Mouse (Mus musculus): ENCODE measurements around the gene E130218I03Rik. TPM values are rescaled to one million over a fixed set of nuclear protein-coding genes. Genes with fewer than 3 reads are reported as not detected.

The E130218I03Rik gene
- polyA plus RNA-seq, 1 experiment, result not detected

DNA sequence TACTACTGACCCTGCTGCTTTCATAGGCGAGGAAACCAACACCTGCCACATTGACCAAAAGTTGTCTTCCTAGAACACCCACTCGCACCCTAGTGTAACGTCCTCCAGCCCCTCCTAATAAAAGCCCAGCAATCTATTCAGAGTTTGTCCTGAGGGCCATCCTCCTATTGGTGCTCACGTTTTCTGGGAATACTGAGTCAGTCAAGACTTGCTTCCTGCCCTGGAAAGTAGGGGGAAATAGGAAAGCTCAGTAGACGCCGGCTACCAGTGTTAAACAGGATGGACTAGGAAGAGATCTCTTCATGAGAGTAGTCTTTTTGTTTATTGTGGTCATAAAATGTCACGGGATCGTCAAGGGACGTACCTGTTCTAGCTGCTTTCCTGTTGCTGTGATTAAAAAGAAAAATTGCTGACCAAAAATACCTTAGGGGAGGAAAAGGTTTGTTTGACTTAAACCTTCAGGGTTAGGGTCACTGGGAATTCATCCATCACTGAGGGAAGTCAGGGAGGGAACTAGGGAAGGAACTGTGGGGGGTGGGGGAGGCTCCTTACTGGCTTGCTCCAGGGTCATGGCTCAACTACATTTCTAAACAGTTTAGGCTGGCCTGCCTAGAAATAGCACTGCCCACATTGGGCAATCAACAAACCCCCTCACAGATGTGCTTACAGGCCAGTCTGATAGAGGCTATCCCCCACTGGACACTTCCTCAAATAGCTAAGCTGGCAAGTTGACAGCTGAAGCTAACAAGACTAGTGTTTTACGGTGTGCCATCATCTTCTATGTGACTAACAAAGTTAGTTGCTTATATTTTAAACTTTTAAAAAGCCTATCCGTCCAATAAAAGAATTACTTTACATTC lies 45.2 kb downstream of the E130218I03Rik start:
- H3K27ac ChIP-seq (ENCODE audit: insufficient read depth, low read depth, low read length), result peak overlapping the region; percentile 92; the same call in 1 of the 2 replicates
- peak; percentile 31 for DNase-seq

DNA sequence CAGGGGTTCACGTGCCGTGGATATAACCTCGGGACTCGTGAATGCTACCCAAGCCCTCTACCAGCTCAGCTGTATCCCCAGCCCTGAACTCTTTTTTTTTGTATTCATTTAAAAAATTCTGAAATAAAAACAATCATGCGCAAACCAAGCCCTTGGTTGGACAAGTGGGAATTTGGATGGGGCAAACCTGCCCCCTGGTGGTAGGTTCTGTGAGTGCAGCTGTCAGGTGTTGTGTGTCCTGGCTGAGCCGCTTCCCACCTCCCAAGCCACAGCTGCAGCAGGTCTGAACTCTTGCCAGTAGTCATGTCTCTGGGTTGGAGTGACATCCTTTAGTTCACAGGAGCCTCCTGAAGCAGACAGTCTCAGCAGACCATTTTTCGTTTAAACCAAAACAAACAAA lies 48.6 kb downstream of the E130218I03Rik start:
- Histone ChIP-seq H3K4me3 (ENCODE audit: insufficient read depth, low read depth, low read length) (no peak overlapping the region), H3K27ac (ENCODE audit: insufficient read depth, low read depth, low read length) (no peak overlapping the region), H3K4me1 (ENCODE audit: control insufficient read depth, insufficient read depth, low read length) (peaks cover 6% of the 10 kb centered on the region; the same call in 1 of the 2 replicates), H3K27me3 (replicated peaks; ENCODE audit: control insufficient read depth, insufficient read depth, low read length) (no peaks in the 10 kb centered on the region), H3K36me3 (ENCODE audit: control insufficient read depth, insufficient read depth, low read length) (no peaks in the 10 kb centered on the region)
- peak; percentile 74 for DNase-seq
- 23% methylated on average over 7 of the region's 7 CpGs for WGBS
- TF ChIP-seq POLR2A (IDR thresholded peaks at IDR 0.05; ENCODE audit: low read depth, low read length) (no peak), CTCF (conservative IDR thresholded peaks at IDR 0.05; ENCODE audit: insufficient read depth, insufficient read length, low read depth, low read length) (peak; percentile 93)

More for the DNA sequence above, 45.2 kb downstream of the E130218I03Rik start:
- no peak overlapping the region; the same call in 1 of the 2 replicates for H3K4me3 ChIP-seq (ENCODE audit: insufficient read depth, low read depth, low read length)
- peaks cover 6% of the 10 kb centered on the region; the same call in 1 of the 2 replicates for H3K4me1 ChIP-seq (ENCODE audit: control insufficient read depth, insufficient read depth, low read length)
- WGBS, result 27% methylated on average over 11 of the region's 11 CpGs
- TF ChIP-seq POLR2A (IDR thresholded peaks at IDR 0.05; ENCODE audit: low read depth, low read length) (no peak), CTCF (conservative IDR thresholded peaks at IDR 0.05; ENCODE audit: insufficient read depth, insufficient read length, low read depth, low read length) (no peak)
- H3K36me3 ChIP-seq (ENCODE audit: control insufficient read depth, insufficient read depth, low read length), result no peaks in the 10 kb centered on the region
- no peaks in the 10 kb centered on the region for H3K27me3 ChIP-seq (replicated peaks; ENCODE audit: control insufficient read depth, insufficient read depth, low read length)

DNA sequence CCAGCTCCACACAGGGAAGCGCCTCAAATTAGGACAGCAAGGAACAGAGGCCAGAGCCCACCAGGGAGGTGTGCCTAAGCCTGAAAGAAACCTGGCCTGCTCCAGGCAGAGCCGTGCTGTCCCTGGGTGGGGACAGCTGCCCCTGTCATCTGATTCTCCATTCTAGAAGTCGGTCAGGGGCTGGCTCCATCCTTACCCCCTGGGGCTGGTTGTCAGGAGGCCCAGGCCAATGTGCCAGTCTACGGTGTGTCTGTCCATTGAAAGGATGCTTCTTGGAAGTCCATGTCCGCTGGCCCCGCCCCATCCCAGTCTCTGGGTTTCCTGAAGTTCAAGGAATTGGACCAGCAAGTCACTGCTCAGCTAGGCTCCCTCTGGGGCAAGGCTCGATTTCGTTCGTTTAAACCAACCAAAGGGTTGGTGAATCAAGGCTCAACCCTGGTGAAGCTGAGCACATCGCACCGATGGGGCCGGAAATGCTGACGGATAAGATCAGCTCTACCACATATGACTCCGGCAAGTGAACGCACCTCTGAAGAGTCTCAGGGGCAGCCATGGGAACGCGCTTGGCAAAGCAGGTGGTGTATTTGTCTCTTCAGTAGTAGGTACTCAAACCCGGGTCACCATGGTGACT lies 49.7 kb downstream of the E130218I03Rik start:
- no peak overlapping the region for H3K27ac ChIP-seq (ENCODE audit: insufficient read depth, low read depth, low read length)
- no peaks in the 10 kb centered on the region for H3K27me3 ChIP-seq (replicated peaks; ENCODE audit: control insufficient read depth, insufficient read depth, low read length)
- no peaks in the 10 kb centered on the region for H3K36me3 ChIP-seq (ENCODE audit: control insufficient read depth, insufficient read depth, low read length)
- WGBS, result 66% methylated on average over 18 of the region's 18 CpGs
- no peak for TF ChIP-seq CTCF (conservative IDR thresholded peaks at IDR 0.05; ENCODE audit: insufficient read depth, insufficient read length, low read depth, low read length)
- TF ChIP-seq POLR2A (IDR thresholded peaks at IDR 0.05; ENCODE audit: low read depth, low read length), result no peak
- H3K4me3 ChIP-seq (ENCODE audit: insufficient read depth, low read depth, low read length), result no peak overlapping the region
- no peak for DNase-seq
- peaks cover 11% of the 10 kb centered on the region; the same call in 1 of the 2 replicates for H3K4me1 ChIP-seq (ENCODE audit: control insufficient read depth, insufficient read depth, low read length)

DNA sequence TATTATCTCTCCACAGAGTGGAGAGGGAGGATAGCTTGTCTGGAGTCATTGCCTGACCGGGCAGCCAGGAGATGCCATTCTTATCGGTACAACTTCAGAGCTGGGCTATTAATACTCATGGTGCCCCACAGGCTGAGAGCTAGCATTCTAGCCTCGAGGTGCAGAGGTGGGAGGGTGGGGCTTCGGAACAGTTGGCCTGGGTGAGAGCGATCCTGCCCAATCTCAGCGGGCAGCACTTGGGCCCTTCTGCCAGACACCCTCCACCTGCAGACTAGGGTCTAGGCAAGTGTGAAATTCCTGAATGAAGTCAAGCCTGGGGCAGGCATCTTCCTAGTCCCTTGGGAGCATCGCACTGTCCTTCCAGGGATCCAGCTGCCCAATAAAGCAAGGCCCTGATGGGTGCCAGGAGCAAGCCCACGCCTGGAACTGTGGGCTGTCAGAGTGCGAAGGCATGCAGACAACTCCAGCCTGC lies 50.3 kb downstream of the E130218I03Rik start:
- Histone ChIP-seq H3K27me3 (replicated peaks; ENCODE audit: control insufficient read depth, insufficient read depth, low read length) (no peaks in the 10 kb centered on the region), H3K4me3 (ENCODE audit: insufficient read depth, low read depth, low read length) (no peak overlapping the region), H3K36me3 (ENCODE audit: control insufficient read depth, insufficient read depth, low read length) (no peaks in the 10 kb centered on the region), H3K4me1 (ENCODE audit: control insufficient read depth, insufficient read depth, low read length) (peaks cover 7% of the 10 kb centered on the region; the same call in 1 of the 2 replicates), H3K27ac (ENCODE audit: insufficient read depth, low read depth, low read length) (no peak overlapping the region)
- TF ChIP-seq CTCF (conservative IDR thresholded peaks at IDR 0.05; ENCODE audit: insufficient read depth, insufficient read length, low read depth, low read length), result no peak
- TF ChIP-seq POLR2A (IDR thresholded peaks at IDR 0.05; ENCODE audit: low read depth, low read length), result no peak
- no peak for DNase-seq
- WGBS, result 59% methylated on average over 9 of the region's 9 CpGs

Other genes with a start within 250 kb of the E130218I03Rik start
- 32.0 and 37.0 TPM in 2 replicates for gene Dhdds, start 242.7 kb upstream of the E130218I03Rik start, polyA plus RNA-seq (2012; rRNA removed)
- not detected in 2 replicates for gene Lin28a, start 224.8 kb upstream of the E130218I03Rik start, polyA plus RNA-seq (2012; rRNA removed)
- gene Zfp683, start 189.8 kb upstream of the E130218I03Rik start, polyA plus RNA-seq (2012; rRNA removed), result 0.52 and 0.81 TPM in 2 replicates
- 0.69 and 1.0 TPM in 2 replicates for gene Crybg2, start 182.8 kb upstream of the E130218I03Rik start, polyA plus RNA-seq (2012; rRNA removed)
- 14.8 and 65.1 TPM in 2 replicates for gene Cd52, start 148.6 kb upstream of the E130218I03Rik start, polyA plus RNA-seq (2012; rRNA removed)
- gene Ubxn11, start 141.1 kb upstream of the E130218I03Rik start, polyA plus RNA-seq (2012; rRNA removed), result 5.6 and 5.9 TPM in 2 replicates
- gene Sh3bgrl3, start 114.9 kb upstream of the E130218I03Rik start, polyA plus RNA-seq (2012; rRNA removed), result 262 and 323 TPM in 2 replicates
- 28.3 and 38.9 TPM in 2 replicates for gene Cep85, start 56.5 kb upstream of the E130218I03Rik start, polyA plus RNA-seq (2012; rRNA removed)
- gene Gm7534, start 40.7 kb upstream of the E130218I03Rik start, polyA plus RNA-seq (2012; rRNA removed), result not detected in 2 replicates
- 0.38 and 0.69 TPM in 2 replicates for gene Catsper4, start 16.3 kb upstream of the E130218I03Rik start, polyA plus RNA-seq (2012; rRNA removed)
- 14.9 and 17.3 TPM in 2 replicates for gene Cnksr1, start 5.3 kb upstream of the E130218I03Rik start, polyA plus RNA-seq (2012; rRNA removed)
- gene Zfp593, start 1.9 kb downstream of the E130218I03Rik start, polyA plus RNA-seq (2012; rRNA removed), result 6.0 and 6.4 TPM in 2 replicates
- gene Gm30191, start 3.3 kb downstream of the E130218I03Rik start, polyA plus RNA-seq (2012; rRNA removed), result 0.27 TPM in 1 of 2 replicates, not detected in the other
- 11.5 and 11.8 TPM in 2 replicates for gene Grrp1, start 10.4 kb downstream of the E130218I03Rik start, polyA plus RNA-seq (2012; rRNA removed)
- gene Pdik1l, start 44.2 kb downstream of the E130218I03Rik start, polyA plus RNA-seq (2012; rRNA removed), result 3.3 and 3.4 TPM in 2 replicates
- gene Trim63, start 71.5 kb downstream of the E130218I03Rik start, polyA plus RNA-seq (2012; rRNA removed), result 4.2 and 7.4 TPM in 2 replicates
- 32.3 and 33.3 TPM in 2 replicates for gene Slc30a2, start 99.5 kb downstream of the E130218I03Rik start, polyA plus RNA-seq (2012; rRNA removed)
- 1.1 and 1.3 TPM in 2 replicates for gene Extl1, start 140.2 kb downstream of the E130218I03Rik start, polyA plus RNA-seq (2012; rRNA removed)
- 96.9 and 102 TPM in 2 replicates for gene Pafah2, start 152.7 kb downstream of the E130218I03Rik start, polyA plus RNA-seq (2012; rRNA removed)
- 9.8 and 24.9 TPM in 2 replicates for gene Stmn1, start 224.7 kb downstream of the E130218I03Rik start, polyA plus RNA-seq (2012; rRNA removed)

All from kidney, adult 2 months (tissue).